In the genomic region with DNA sequence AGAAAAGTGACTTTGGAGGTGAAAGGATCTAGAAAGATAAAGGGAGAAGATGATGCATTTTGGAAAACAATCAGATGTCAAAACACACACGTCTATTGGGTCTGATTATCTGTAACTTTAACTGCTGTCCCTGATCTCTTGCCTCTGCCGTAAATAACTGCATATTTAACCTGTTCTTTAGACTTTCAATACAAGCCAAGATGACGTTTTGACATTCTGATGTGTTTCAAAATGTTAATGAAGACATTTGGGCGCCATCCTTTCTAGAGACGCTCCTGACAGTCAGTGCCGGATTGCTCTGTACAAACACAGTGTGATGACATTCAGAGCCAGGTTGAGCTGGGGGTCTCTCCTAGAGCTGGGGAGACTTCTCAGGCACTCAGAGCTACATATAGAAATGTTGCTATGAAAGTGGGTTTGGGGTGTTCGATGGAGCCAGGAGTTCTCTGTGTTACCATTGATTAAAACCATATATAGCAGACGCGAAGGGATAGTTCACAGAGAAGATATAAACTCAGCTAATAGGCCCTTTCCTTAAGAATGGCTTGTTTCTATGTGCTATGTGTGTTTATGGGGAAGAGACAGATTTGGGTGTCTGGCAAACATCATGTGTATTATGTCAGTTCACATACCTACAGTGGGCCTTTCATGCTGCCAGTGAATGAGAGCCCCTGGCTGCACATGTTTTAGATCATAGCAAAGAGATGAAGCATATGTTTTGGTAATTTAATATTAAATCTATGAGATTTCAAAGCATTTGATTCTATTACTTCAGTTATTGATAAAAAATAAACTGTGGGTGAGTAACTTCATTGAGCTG, we compare ENCODE assay signal across 8 mouse cellular contexts.
DNase-seq lines count a peak whose midpoint lies in the region; ATAC-seq and TF ChIP-seq lines count a peak whose summit lies in the region.

No protein-coding gene starts in this region.

- peak overlapping the region; percentile 95 for H3K4me2 ChIP-seq in neural tube, embryonic 15.5 days

- peak overlapping the region; percentile 82 for H3K4me3 ChIP-seq in liver, adult 2 months (ENCODE audit: insufficient read depth, low read depth, low read length)
- H3K4me3 ChIP-seq in embryonic fibroblast, embryonic 13.5 days (ENCODE audit: insufficient read depth, low read length): peak overlapping the region; percentile 100
- peak overlapping the region; percentile 75 for H3K4me3 ChIP-seq in limb, embryonic 10.5 days
- H3K4me3 ChIP-seq in neural tube, embryonic 15.5 days (replicated peaks): peak overlapping the region; percentile 74

- TF ChIP-seq CTCF in liver, adult 2 months (IDR thresholded peaks at IDR 0.05; ENCODE audit: low read depth, low read length): no peak
- TF ChIP-seq CTCF in embryonic fibroblast, embryonic 13.5 days (IDR thresholded peaks at IDR 0.05; ENCODE audit: borderline replicate concordance, insufficient read depth, low read length): no peak

- 63% methylated on average over 9 of the region's 9 CpGs for WGBS in liver, adult 2 months
- WGBS in limb, embryonic 10.5 days: 63% methylated on average over 9 of the region's 9 CpGs
- WGBS in neural tube, embryonic 15.5 days: 74% methylated on average over 9 of the region's 9 CpGs

- peaks cover 3% of the 10 kb centered on the region for H3K79me2 ChIP-seq in liver, adult 2 months (ENCODE audit: control insufficient read depth, insufficient read depth, low read length)

- H3K36me3 ChIP-seq in liver, adult 2 months (ENCODE audit: control insufficient read depth, insufficient read depth, low read length): no peaks in the 10 kb centered on the region
- H3K36me3 ChIP-seq in limb, embryonic 10.5 days: peaks cover 10% of the 10 kb centered on the region
- no peaks in the 10 kb centered on the region for H3K36me3 ChIP-seq in neural tube, embryonic 15.5 days

- no peak for DNase-seq in liver, adult 2 months (ENCODE audit: extremely low read depth, low read depth, low spot score)
- DNase-seq in liver: no peak
- no peak for DNase-seq in limb, embryonic 10.5 days (ENCODE audit: low spot score)
- DNase-seq in left cerebral cortex, postnatal 36 days (ENCODE audit: low spot score in 2 of 2): no peak
- no peak for DNase-seq in urinary bladder, postnatal 25 days (ENCODE audit: low spot score)
- DNase-seq in kidney, postnatal 14 days: no peak

- ATAC-seq in neural tube, embryonic 15.5 days (ENCODE audit: low FRiP score): no peak

- no peak for TF ChIP-seq POLR2A in liver, adult 2 months (IDR thresholded peaks at IDR 0.05; ENCODE audit: extremely low read depth, insufficient read depth, low read length)
- no peak for TF ChIP-seq POLR2A in embryonic fibroblast, embryonic 13.5 days (IDR thresholded peaks at IDR 0.05; ENCODE audit: low read depth, low read length)

- H3K9ac ChIP-seq in liver, adult 2 months (ENCODE audit: low read depth, low read length): peak overlapping the region; percentile 75
- H3K9ac ChIP-seq in neural tube, embryonic 15.5 days (replicated peaks): no peak overlapping the region

- H3K27me3 ChIP-seq in liver, adult 2 months (ENCODE audit: control insufficient read depth, insufficient read depth, low read length): no peaks in the 10 kb centered on the region
- H3K27me3 ChIP-seq in limb, embryonic 10.5 days (ENCODE audit: low read depth, poor library complexity, severe bottlenecking): no peaks in the 10 kb centered on the region
- H3K27me3 ChIP-seq in neural tube, embryonic 15.5 days (replicated peaks): peaks cover 65% of the 10 kb centered on the region

- intact Hi-C loops in left cerebral cortex, postnatal 36 days (cut with DNase I): loop anchor here (5.0 kb wide), 1 partner anchor 245 kb away; no protein-coding TSS in a partner anchor

- H3K27ac ChIP-seq in liver, adult 2 months (replicated peaks; ENCODE audit: insufficient read depth, low read depth, low read length): peak overlapping the region; percentile 87
- H3K27ac ChIP-seq in embryonic fibroblast, embryonic 13.5 days (ENCODE audit: insufficient read depth, low read length): peak overlapping the region; percentile 97
- peak overlapping the region; percentile 89; the same call in 1 of the 2 replicates for H3K27ac ChIP-seq in limb, embryonic 10.5 days
- no peak overlapping the region for H3K27ac ChIP-seq in neural tube, embryonic 15.5 days (replicated peaks)

- no peaks in the 10 kb centered on the region; the same call in 1 of the 2 replicates for H3K4me1 ChIP-seq in liver, adult 2 months (ENCODE audit: control insufficient read depth, insufficient read depth, low read length)
- peaks cover 28% of the 10 kb centered on the region for H3K4me1 ChIP-seq in embryonic fibroblast, embryonic 13.5 days (ENCODE audit: control insufficient read depth, insufficient read depth, low read length)
- peaks cover 51% of the 10 kb centered on the region for H3K4me1 ChIP-seq in limb, embryonic 10.5 days
- peaks cover 9% of the 10 kb centered on the region; the same call in 1 of the 2 replicates for H3K4me1 ChIP-seq in neural tube, embryonic 15.5 days

- H3K9me3 ChIP-seq in limb, embryonic 10.5 days (replicated peaks): no peaks in the 10 kb centered on the region
- H3K9me3 ChIP-seq in neural tube, embryonic 15.5 days (replicated peaks): no peaks in the 10 kb centered on the region
